Mouse (Mus musculus) thymus, postnatal 14 days (tissue): ENCODE data around the gene Ptges.

ENCODE experiments used
- DNase-seq: peaks from one replicate; pipeline ENCODE4 v3.0.0; 2021

The Ptges gene

DNA sequence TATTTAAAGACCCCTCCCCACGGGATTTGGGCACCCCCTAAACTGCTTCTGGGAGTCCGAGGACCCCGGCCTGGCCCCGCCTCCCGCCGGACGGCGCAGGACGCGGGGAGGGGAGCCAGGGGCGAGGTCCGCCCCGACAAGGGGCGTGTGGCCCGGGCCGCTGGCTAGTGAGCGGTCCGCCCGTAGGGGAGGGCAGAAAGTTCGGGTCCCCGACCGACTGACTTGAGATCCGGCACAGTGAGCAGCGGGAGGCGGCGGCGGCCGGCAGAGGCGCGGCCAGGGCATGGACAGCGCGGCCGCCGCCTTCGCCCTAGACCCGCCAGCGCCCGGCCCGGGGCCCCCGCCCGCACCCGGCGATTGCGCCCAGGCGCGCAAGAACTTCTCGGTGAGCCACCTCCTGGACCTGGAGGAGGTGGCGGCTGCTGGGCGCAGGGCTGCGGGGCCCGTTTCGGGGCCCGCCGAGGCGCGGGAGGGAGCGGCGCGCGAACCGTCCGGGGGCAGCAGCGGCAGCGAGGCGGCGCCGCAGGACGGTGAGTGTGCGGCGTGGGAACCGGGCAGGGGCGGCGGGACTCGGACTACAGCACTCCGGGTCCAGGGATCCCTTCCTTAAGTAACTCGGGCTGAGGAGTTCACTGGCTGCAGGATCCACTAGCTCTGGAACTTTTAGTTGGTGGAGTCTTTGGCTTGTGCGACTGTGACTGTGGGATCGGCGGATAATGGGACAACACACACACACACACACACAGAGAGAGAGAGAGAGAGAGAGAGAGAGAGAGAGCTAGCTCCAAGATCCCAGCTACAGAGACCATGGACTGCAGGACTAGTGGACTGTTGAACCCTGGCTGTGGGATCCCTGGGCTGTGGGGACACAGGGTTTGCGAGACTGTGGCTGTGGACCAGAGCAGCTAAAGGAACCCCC is 84.3 kb downstream of the Ptges start:
- no peak for DNase-seq

GRCm38 (mm10) chr2:30842615-30843014 is 87.0 kb downstream of the Ptges start:
- no peak for DNase-seq
